Mouse (Mus musculus): ENCODE measurements at regions not wholly inside any gene's neighbourhood (a gene's known extent, or its start where the extent isn't known, plus 50 kb on each side); places are given as distances from the start of the nearest gene placed in this dataset.
"Not testable (repeated sequence)": the region's sequence is repeated elsewhere in the genome, so short reads cannot be mapped to it uniquely, and the experiment has no call there.

DNA sequence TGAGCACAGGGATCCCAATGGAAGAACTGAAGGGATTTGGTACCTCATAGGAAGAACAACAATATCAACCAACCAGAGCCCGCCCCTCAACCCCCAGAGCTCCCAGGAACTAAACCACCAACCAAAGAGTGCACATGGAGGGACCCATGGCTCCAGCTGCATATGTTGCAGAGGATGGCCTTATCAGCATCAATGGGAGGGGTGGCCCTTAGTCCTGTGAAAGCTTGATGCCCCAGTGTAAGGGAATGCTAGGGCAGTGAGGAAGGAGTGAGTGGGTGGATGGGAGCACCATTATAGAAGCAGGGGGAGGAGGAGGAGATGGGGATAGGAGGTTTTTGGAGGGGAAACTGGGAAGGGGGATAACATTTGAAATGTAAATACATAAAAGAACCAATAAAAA lies 94.5 kb upstream of the Immp2l start:
- not testable (repeated sequence) for TF ChIP-seq ZC3H11A (IDR thresholded peaks at IDR 0.05; ENCODE audit: borderline replicate concordance, low read depth, low read length); MAFK (IDR thresholded peaks at IDR 0.05; ENCODE audit: insufficient read depth, low read depth, low read length); ZNF384 (IDR thresholded peaks at IDR 0.05; ENCODE audit: low read depth, low read length); HCFC1 (IDR thresholded peaks at IDR 0.05; ENCODE audit: borderline replicate concordance, insufficient read depth, low read length)
